Mouse (Mus musculus) midbrain, embryonic 15.5 days (tissue): ENCODE measurements around the gene Pole4. TPM values are rescaled to one million over a fixed set of nuclear protein-coding genes. Genes with fewer than 3 reads are reported as not detected.

Experiments
- ATAC-seq: fragments of 200-750 bp; cut with Nextera tagmentation; replicated peaks from 2 replicates; pipeline ENCODE4 v1.8.0; 2017; ENCODE audit warnings: moderate TSS enrichment
- H3K27ac ChIP-seq: fragments of 300-500 bp; sonication (generic); 2 replicates; pipeline ENCODE4 v1.5.1; 2015; ENCODE audit warnings: mild to moderate bottlenecking, inconsistent platforms
- H3K27me3 ChIP-seq: fragments of 300-500 bp; sonication (generic); replicated peaks from 2 replicates; pipeline ENCODE4 v1.6.1; 2015; ENCODE audit warnings: inconsistent platforms
- H3K36me3 ChIP-seq: fragments of 300-500 bp; sonication (generic); replicated peaks from 2 replicates; pipeline ENCODE4 v1.6.1; 2015; ENCODE audit warnings: inconsistent platforms
- H3K4me1 ChIP-seq: fragments of 300-500 bp; sonication (generic); 2 replicates; pipeline ENCODE4 v1.6.1; 2015; ENCODE audit warnings: inconsistent platforms
- H3K4me2 ChIP-seq: fragments of 300-500 bp; sonication (generic); 2 replicates; pipeline ENCODE4 v1.6.1; 2015; ENCODE audit warnings: inconsistent platforms, mild to moderate bottlenecking, moderate library complexity
- H3K4me3 ChIP-seq: fragments of 300-500 bp; sonication (generic); 2 replicates; pipeline ENCODE4 v1.5.1; 2015; ENCODE audit warnings: mild to moderate bottlenecking, inconsistent platforms
- H3K9ac ChIP-seq: fragments of 300-500 bp; sonication (generic); 2 replicates; pipeline ENCODE4 v1.6.1; 2015; ENCODE audit warnings: mild to moderate bottlenecking, inconsistent platforms
- H3K9me3 ChIP-seq: fragments of 300-500 bp; sonication (generic); 2 replicates; pipeline ENCODE4 v1.6.1; 2016; ENCODE audit warnings: inconsistent platforms
- WGBS: fragments of 180-500 bp; shearing (Covaris S2); methylation state at CpG from one replicate; pipeline ENCODE4 v1.1.7; 2015; ENCODE audit warnings: mixed read lengths; 5-methylcytosine and 5-hydroxymethylcytosine counted together
- polyA plus RNA-seq: library from polyadenylated mRNA; unstranded; fragments of >200 nt; fragmentation: Nextera tagmentation; extraction: Ambion mirVana; gene quantifications from 2 replicates; pipeline ENCODE4 v1.2.1, GENCODE M21; 2015

The Pole4 gene
- 102 and 107 TPM in 2 replicates for polyA plus RNA-seq

- Histone ChIP-seq H3K9ac (no peak within 1 kb of the TSS), H3K9me3 (no peaks in the 10 kb centered on the region), H3K27me3 (no peaks in the 10 kb centered on the region), H3K4me2 (no peak within 1 kb of the TSS), H3K4me3 (no peak within 1 kb of the TSS), H3K36me3 (no peaks in the 10 kb centered on the region), H3K4me1 (peaks cover 8% of the 10 kb centered on the region), H3K27ac (no peak within 1 kb of the TSS)
- WGBS, result 83% methylated on average over 5 of the region's 5 CpGs
- no peak for ATAC-seq
Measured at GRCm38 (mm10) chr6:82705221-82705620, at the start of gene Pole4. Gene Pole4 (minus strand): TSS chr6:82705365.

GRCm38 (mm10) chr6:82754769-82755168 is 49.6 kb upstream of the Pole4 start:
- Histone ChIP-seq H3K9ac (no peak overlapping the region), H3K27me3 (no peaks in the 10 kb centered on the region), H3K27ac (no peak overlapping the region), H3K4me2 (no peak overlapping the region), H3K4me1 (no peaks in the 10 kb centered on the region), H3K36me3 (no peaks in the 10 kb centered on the region), H3K9me3 (no peaks in the 10 kb centered on the region), H3K4me3 (no peak overlapping the region)
- 96% methylated on average over 6 of the region's 6 CpGs for WGBS
- no peak for ATAC-seq

GRCm38 (mm10) chr6:82753638-82754361 is 48.6 kb upstream of the Pole4 start:
- no peak overlapping the region for H3K27ac ChIP-seq
- 92% methylated on average over 14 of the region's 14 CpGs for WGBS
- H3K4me3 ChIP-seq, result no peak overlapping the region
- no peaks in the 10 kb centered on the region for H3K4me1 ChIP-seq
- H3K27me3 ChIP-seq, result no peaks in the 10 kb centered on the region
- no peaks in the 10 kb centered on the region for H3K9me3 ChIP-seq
- H3K9ac ChIP-seq, result no peak overlapping the region
- no peak overlapping the region for H3K4me2 ChIP-seq
- no peak for ATAC-seq
- no peaks in the 10 kb centered on the region for H3K36me3 ChIP-seq

- H3K27me3 ChIP-seq, result no peaks in the 10 kb centered on the region
- no peak overlapping the region for H3K9ac ChIP-seq
- whole genome bisulfite sequencing, result 88% methylated on average over 11 of the region's 11 CpGs
- no peak overlapping the region for H3K4me2 ChIP-seq
- H3K4me1 ChIP-seq, result no peaks in the 10 kb centered on the region
- no peak for ATAC-seq
- H3K27ac ChIP-seq, result no peak overlapping the region
- no peak overlapping the region for H3K4me3 ChIP-seq
- H3K9me3 ChIP-seq, result no peaks in the 10 kb centered on the region
- H3K36me3 ChIP-seq, result no peaks in the 10 kb centered on the region
Measured at GRCm38 (mm10) chr6:82753061-82753460, 47.9 kb upstream of the Pole4 start.

GRCm38 (mm10) chr6:82751791-82752190 is 46.6 kb upstream of the Pole4 start:
- WGBS, result over 99% methylated on average over 7 of the region's 7 CpGs
- Histone ChIP-seq H3K36me3 (no peaks in the 10 kb centered on the region), H3K4me1 (no peaks in the 10 kb centered on the region), H3K9ac (no peak overlapping the region), H3K4me3 (no peak overlapping the region), H3K27me3 (no peaks in the 10 kb centered on the region), H3K27ac (no peak overlapping the region), H3K4me2 (no peak overlapping the region), H3K9me3 (no peaks in the 10 kb centered on the region)
- no peak for ATAC-seq

GRCm38 (mm10) chr6:82751031-82751430 is 45.9 kb upstream of the Pole4 start:
- Histone ChIP-seq H3K9ac (no peak overlapping the region), H3K4me3 (no peak overlapping the region), H3K4me2 (no peak overlapping the region), H3K9me3 (no peaks in the 10 kb centered on the region), H3K27ac (no peak overlapping the region), H3K4me1 (no peaks in the 10 kb centered on the region), H3K27me3 (no peaks in the 10 kb centered on the region), H3K36me3 (no peaks in the 10 kb centered on the region)
- 92% methylated on average over 11 of the region's 11 CpGs for WGBS
- ATAC-seq, result no peak

GRCm38 (mm10) chr6:82750063-82750462 is 44.9 kb upstream of the Pole4 start:
- Histone ChIP-seq H3K4me3 (no peak overlapping the region), H3K27ac (no peak overlapping the region), H3K27me3 (no peaks in the 10 kb centered on the region), H3K4me1 (no peaks in the 10 kb centered on the region), H3K9ac (no peak overlapping the region), H3K36me3 (no peaks in the 10 kb centered on the region), H3K4me2 (no peak overlapping the region), H3K9me3 (no peaks in the 10 kb centered on the region)
- no peak for ATAC-seq
- 55% methylated on average over 2 of the region's 2 CpGs for WGBS

- H3K4me1 ChIP-seq, result no peaks in the 10 kb centered on the region
Measured at GRCm38 (mm10) chr6:82748106-82748672, 43.0 kb upstream of the Pole4 start.

GRCm38 (mm10) chr6:82747085-82747484 is 41.9 kb upstream of the Pole4 start:
- no peak overlapping the region for H3K4me2 ChIP-seq
- no peaks in the 10 kb centered on the region for H3K4me1 ChIP-seq
- no peak for ATAC-seq
- no peaks in the 10 kb centered on the region for H3K36me3 ChIP-seq
- WGBS, result 90% methylated on average over 5 of the region's 5 CpGs
- H3K9ac ChIP-seq, result no peak overlapping the region
- H3K27ac ChIP-seq, result no peak overlapping the region
- no peaks in the 10 kb centered on the region for H3K9me3 ChIP-seq
- no peaks in the 10 kb centered on the region for H3K27me3 ChIP-seq
- no peak overlapping the region for H3K4me3 ChIP-seq

More at GRCm38 (mm10) chr6:82748106-82748672, 43.0 kb upstream of the Pole4 start:
- WGBS, result 91% methylated on average over 9 of the region's 9 CpGs
- no peak for ATAC-seq
- Histone ChIP-seq H3K4me2 (no peak overlapping the region), H3K9me3 (no peaks in the 10 kb centered on the region), H3K4me3 (no peak overlapping the region), H3K27me3 (no peaks in the 10 kb centered on the region), H3K9ac (no peak overlapping the region), H3K36me3 (no peaks in the 10 kb centered on the region), H3K27ac (no peak overlapping the region)

- Histone ChIP-seq H3K4me3 (no peak overlapping the region), H3K27ac (no peak overlapping the region), H3K27me3 (no peaks in the 10 kb centered on the region), H3K9me3 (no peaks in the 10 kb centered on the region), H3K4me2 (no peak overlapping the region), H3K4me1 (no peaks in the 10 kb centered on the region), H3K9ac (no peak overlapping the region), H3K36me3 (no peaks in the 10 kb centered on the region)
- no peak for ATAC-seq
- WGBS, result 89% methylated on average over 9 of the region's 9 CpGs
Measured at GRCm38 (mm10) chr6:82744553-82744952, 39.4 kb upstream of the Pole4 start.

GRCm38 (mm10) chr6:82741518-82741880 is 36.3 kb upstream of the Pole4 start:
- Histone ChIP-seq H3K36me3 (no peaks in the 10 kb centered on the region), H3K9ac (no peak overlapping the region), H3K4me1 (no peaks in the 10 kb centered on the region), H3K27ac (no peak overlapping the region), H3K9me3 (no peaks in the 10 kb centered on the region), H3K27me3 (no peaks in the 10 kb centered on the region), H3K4me3 (no peak overlapping the region), H3K4me2 (no peak overlapping the region)
- WGBS, result 84% methylated on average over 5 of the region's 5 CpGs
- ATAC-seq, result no peak

- no peaks in the 10 kb centered on the region for H3K9me3 ChIP-seq
- H3K27me3 ChIP-seq, result no peaks in the 10 kb centered on the region
- no peak overlapping the region for H3K27ac ChIP-seq
- H3K36me3 ChIP-seq, result no peaks in the 10 kb centered on the region
- no peak overlapping the region for H3K4me3 ChIP-seq
- no peak overlapping the region for H3K9ac ChIP-seq
- no peak for ATAC-seq
- WGBS, result 81% methylated on average over 8 of the region's 8 CpGs
- H3K4me1 ChIP-seq, result no peaks in the 10 kb centered on the region
- no peak overlapping the region for H3K4me2 ChIP-seq
Measured at GRCm38 (mm10) chr6:82740868-82741517, 35.8 kb upstream of the Pole4 start.
